Mouse (Mus musculus): ENCODE measurements around the gene Fkbp7. TPM values are rescaled to one million over a fixed set of nuclear protein-coding genes. Genes with fewer than 3 reads are reported as not detected.

The Fkbp7 gene
- not detected in 2 replicates for polyA plus RNA-seq (2012; ENCODE audit: insufficient read depth, insufficient read length, low replicate concordance, missing spikeins)

GRCm38 (mm10) chr2:76672966-76673392 is at the start of gene Fkbp7:
Fkbp7 (minus strand) TSS chr2:76673116.
- TF ChIP-seq CTCF (IDR thresholded peaks at IDR 0.05; ENCODE audit: insufficient read depth, low read depth, low read length) (no peak), POLR2A (IDR thresholded peaks at IDR 0.05; ENCODE audit: insufficient read depth, low read depth, low read length) (no peak)
- Histone ChIP-seq H3K27ac (ENCODE audit: insufficient read depth, low read depth, low read length) (0 out of 2 replicates have a peak within 1 kb of the TSS, but pooled peaks have one; percentile 3), H3K4me3 (ENCODE audit: insufficient read depth, low read depth, low read length) (peak within 1 kb of the TSS; percentile 40), H3K4me1 (ENCODE audit: control insufficient read depth, insufficient read depth, low read length) (no peaks in the 10 kb centered on the region; the same call in 1 of the 2 replicates)
- 2% methylated on average over 17 of the region's 17 CpGs for WGBS

GRCm38 (mm10) chr2:76719650-76720049 is 46.7 kb upstream of the Fkbp7 start:
- WGBS = 96% methylated on average over 14 of the region's 14 CpGs
- TF ChIP-seq CTCF (IDR thresholded peaks at IDR 0.05; ENCODE audit: insufficient read depth, low read depth, low read length) (no peak), POLR2A (IDR thresholded peaks at IDR 0.05; ENCODE audit: insufficient read depth, low read depth, low read length) (no peak)
- no peak overlapping the region for H3K27ac ChIP-seq (ENCODE audit: insufficient read depth, low read depth, low read length)
- no peaks in the 10 kb centered on the region for H3K4me1 ChIP-seq (ENCODE audit: control insufficient read depth, insufficient read depth, low read length)
- H3K4me3 ChIP-seq (ENCODE audit: insufficient read depth, low read depth, low read length) = no peak overlapping the region

- WGBS = 73% methylated on average over 8 of the region's 8 CpGs
- no peak overlapping the region for H3K27ac ChIP-seq (ENCODE audit: insufficient read depth, low read depth, low read length)
- no peak for TF ChIP-seq CTCF (IDR thresholded peaks at IDR 0.05; ENCODE audit: insufficient read depth, low read depth, low read length)
- TF ChIP-seq POLR2A (IDR thresholded peaks at IDR 0.05; ENCODE audit: insufficient read depth, low read depth, low read length) = no peak
- no peaks in the 10 kb centered on the region for H3K4me1 ChIP-seq (ENCODE audit: control insufficient read depth, insufficient read depth, low read length)
- H3K4me3 ChIP-seq (ENCODE audit: insufficient read depth, low read depth, low read length) = no peak overlapping the region
These were observed 42.1 kb upstream of the Fkbp7 start for GRCm38 (mm10) chr2:76714984-76715383.

GRCm38 (mm10) chr2:76708512-76708911 is 35.6 kb upstream of the Fkbp7 start:
- WGBS = 95% methylated on average over 3 of the region's 3 CpGs
- Histone ChIP-seq H3K4me1 (ENCODE audit: control insufficient read depth, insufficient read depth, low read length) (no peaks in the 10 kb centered on the region), H3K27ac (ENCODE audit: insufficient read depth, low read depth, low read length) (no peak overlapping the region), H3K4me3 (ENCODE audit: insufficient read depth, low read depth, low read length) (no peak overlapping the region)
- no peak for TF ChIP-seq POLR2A (IDR thresholded peaks at IDR 0.05; ENCODE audit: insufficient read depth, low read depth, low read length)
- no peak for TF ChIP-seq CTCF (IDR thresholded peaks at IDR 0.05; ENCODE audit: insufficient read depth, low read depth, low read length)

GRCm38 (mm10) chr2:76705655-76706054 is 32.7 kb upstream of the Fkbp7 start:
- WGBS = 86% methylated on average over 13 of the region's 13 CpGs

GRCm38 (mm10) chr2:76702751-76703150 is 29.8 kb upstream of the Fkbp7 start:
- Histone ChIP-seq H3K4me1 (ENCODE audit: control insufficient read depth, insufficient read depth, low read length) (no peaks in the 10 kb centered on the region), H3K27ac (ENCODE audit: insufficient read depth, low read depth, low read length) (no peak overlapping the region), H3K4me3 (ENCODE audit: insufficient read depth, low read depth, low read length) (no peak overlapping the region)
- TF ChIP-seq POLR2A (IDR thresholded peaks at IDR 0.05; ENCODE audit: insufficient read depth, low read depth, low read length) (no peak), CTCF (IDR thresholded peaks at IDR 0.05; ENCODE audit: insufficient read depth, low read depth, low read length) (no peak)
- WGBS = 92% methylated on average over 5 of the region's 5 CpGs

More at GRCm38 (mm10) chr2:76705655-76706054, 32.7 kb upstream of the Fkbp7 start:
- H3K4me1 ChIP-seq (ENCODE audit: control insufficient read depth, insufficient read depth, low read length) = no peaks in the 10 kb centered on the region
- no peak overlapping the region for H3K27ac ChIP-seq (ENCODE audit: insufficient read depth, low read depth, low read length)
- TF ChIP-seq POLR2A (IDR thresholded peaks at IDR 0.05; ENCODE audit: insufficient read depth, low read depth, low read length) (no peak), CTCF (IDR thresholded peaks at IDR 0.05; ENCODE audit: insufficient read depth, low read depth, low read length) (no peak)
- H3K4me3 ChIP-seq (ENCODE audit: insufficient read depth, low read depth, low read length) = no peak overlapping the region

- Histone ChIP-seq H3K27ac (ENCODE audit: insufficient read depth, low read depth, low read length) (no peak overlapping the region), H3K4me1 (ENCODE audit: control insufficient read depth, insufficient read depth, low read length) (no peaks in the 10 kb centered on the region), H3K4me3 (ENCODE audit: insufficient read depth, low read depth, low read length) (no peak overlapping the region)
- TF ChIP-seq CTCF (IDR thresholded peaks at IDR 0.05; ENCODE audit: insufficient read depth, low read depth, low read length) (no peak), POLR2A (IDR thresholded peaks at IDR 0.05; ENCODE audit: insufficient read depth, low read depth, low read length) (no peak)
- 97% methylated on average over 3 of the region's 3 CpGs for WGBS
These were observed 29.3 kb upstream of the Fkbp7 start for GRCm38 (mm10) chr2:76702188-76702587.

GRCm38 (mm10) chr2:76695290-76695689 is 22.4 kb upstream of the Fkbp7 start:
- Histone ChIP-seq H3K27ac (ENCODE audit: insufficient read depth, low read depth, low read length) (no peak overlapping the region), H3K4me3 (ENCODE audit: insufficient read depth, low read depth, low read length) (no peak overlapping the region), H3K4me1 (ENCODE audit: control insufficient read depth, insufficient read depth, low read length) (no peaks in the 10 kb centered on the region)
- WGBS = 81% methylated on average over 6 of the region's 6 CpGs
- no peak for TF ChIP-seq CTCF (IDR thresholded peaks at IDR 0.05; ENCODE audit: insufficient read depth, low read depth, low read length)
- no peak for TF ChIP-seq POLR2A (IDR thresholded peaks at IDR 0.05; ENCODE audit: insufficient read depth, low read depth, low read length)

GRCm38 (mm10) chr2:76693765-76694164 is 20.8 kb upstream of the Fkbp7 start:
- Histone ChIP-seq H3K27ac (ENCODE audit: insufficient read depth, low read depth, low read length) (no peak overlapping the region), H3K4me1 (ENCODE audit: control insufficient read depth, insufficient read depth, low read length) (no peaks in the 10 kb centered on the region), H3K4me3 (ENCODE audit: insufficient read depth, low read depth, low read length) (no peak overlapping the region)
- 54% methylated on average over 5 of the region's 5 CpGs for WGBS
- TF ChIP-seq CTCF (IDR thresholded peaks at IDR 0.05; ENCODE audit: insufficient read depth, low read depth, low read length) (no peak), POLR2A (IDR thresholded peaks at IDR 0.05; ENCODE audit: insufficient read depth, low read depth, low read length) (no peak)

All from olfactory bulb, adult 2 months (tissue).